Mouse (Mus musculus) MEL (cell line): ENCODE data around the gene Vipr1. TPM values are rescaled to one million over a fixed set of nuclear protein-coding genes. Genes with fewer than 3 reads are reported as not detected.

Experiments used
- DNase-seq: peaks from one replicate; pipeline ENCODE4 v3.0.0; 2011; ENCODE audit warnings: low read depth, low spot score
- H3K27ac ChIP-seq: 2 replicates; pipeline ENCODE4 v1.5.1; 2012; ENCODE audit warnings: low read depth, mild to moderate bottlenecking, control low read depth, low read length, moderate library complexity; ENCODE audit not compliant: control insufficient read depth
- H3K27me3 ChIP-seq, 2 experiments: fragments of 150-350 bp in 1 of 2; sonication (generic) in 1 of 2; 2 replicates each; pipeline ENCODE4 v1.6.1; 2012; ENCODE audit warnings: low read length in 2 of 2, mild to moderate bottlenecking in 2 of 2, improper control_type of control experiment in 1 of 2, moderate library complexity in 1 of 2; ENCODE audit not compliant: insufficient read depth in 2 of 2, control insufficient read depth in 1 of 2
- H3K36me3 ChIP-seq, 2 experiments: 2 replicates each; pipeline ENCODE4 v1.6.1; 2012 to 2014; ENCODE audit warnings: low read length in 2 of 2, improper control_type of control experiment in 1 of 2, inconsistent platforms in 1 of 2, mild to moderate bottlenecking in 1 of 2; ENCODE audit not compliant: insufficient read depth in 2 of 2, control insufficient read depth in 1 of 2
- H3K4me1 ChIP-seq, 2 experiments: fragments of 150-350 bp in 1 of 2; sonication (generic) in 1 of 2; 2 replicates each; pipeline ENCODE4 v1.6.1; 2012; ENCODE audit warnings: low read length in 2 of 2, improper control_type of control experiment in 1 of 2, mild to moderate bottlenecking in 1 of 2; ENCODE audit not compliant: insufficient read depth in 2 of 2, control insufficient read depth in 1 of 2
- H3K4me3 ChIP-seq, 2 experiments: fragments of 150-350 bp in 1 of 2; sonication (generic) in 1 of 2; 2 replicates each; pipeline ENCODE4 v1.5.1; 2012; ENCODE audit warnings: low read depth in 2 of 2, low read length in 2 of 2, mild to moderate bottlenecking in 2 of 2, moderate library complexity in 2 of 2, control low read depth in 1 of 2, improper control_type of control experiment in 1 of 2; ENCODE audit not compliant: control insufficient read depth in 1 of 2, insufficient read depth in 1 of 2
- H3K79me2 ChIP-seq: 2 replicates; pipeline ENCODE4 v1.6.1; 2012; ENCODE audit warnings: mild to moderate bottlenecking, low read length, moderate library complexity; ENCODE audit not compliant: control insufficient read depth, poor library complexity, insufficient read depth
- H3K9ac ChIP-seq: 2 replicates; pipeline ENCODE4 v1.6.1; 2012; ENCODE audit warnings: low read depth, mild to moderate bottlenecking, control low read depth, low read length, moderate library complexity; ENCODE audit not compliant: control insufficient read depth, poor library complexity, severe bottlenecking
- H3K9me3 ChIP-seq: fragments of 150-350 bp; sonication (generic); replicated peaks from 2 replicates; pipeline ENCODE4 v1.6.1; 2012; ENCODE audit warnings: mild to moderate bottlenecking, low read length, improper control_type of control experiment, moderate library complexity; ENCODE audit not compliant: insufficient read depth
- CHD2 ChIP-seq: IDR thresholded peaks from 2 replicates; pipeline ENCODE4 v1.6.1; 2011; ENCODE audit warnings: low read length, improper control_type of control experiment
- E2F4 ChIP-seq: IDR thresholded peaks from 2 replicates; pipeline ENCODE4 v1.6.1; 2011; ENCODE audit warnings: low read depth, low read length, improper control_type of control experiment, borderline replicate concordance
- ELF1 ChIP-seq: IDR thresholded peaks from 2 replicates; pipeline ENCODE4 v1.6.1; 2014; ENCODE audit warnings: low read depth, mild to moderate bottlenecking, inconsistent platforms, low read length, improper control_type of control experiment, moderate library complexity
- EP300 ChIP-seq, 2 experiments: IDR thresholded peaks; 2 replicates each; pipeline ENCODE4 v1.6.1; 2011; ENCODE audit warnings: improper control_type of control experiment in 2 of 2, low read length in 2 of 2, low read depth in 1 of 2, mild to moderate bottlenecking in 1 of 2
- ETS1 ChIP-seq: IDR thresholded peaks from 2 replicates; pipeline ENCODE4 v1.6.1; 2012; ENCODE audit warnings: low read depth, mild to moderate bottlenecking, inconsistent platforms, low read length, improper control_type of control experiment, moderate library complexity
- GATA1 ChIP-seq: IDR thresholded peaks from 2 replicates; pipeline ENCODE4 v1.6.1; 2011; ENCODE audit warnings: low read depth, low read length, improper control_type of control experiment
- JUND ChIP-seq: IDR thresholded peaks from 2 replicates; pipeline ENCODE4 v1.6.1; 2011; ENCODE audit warnings: low read depth, mild to moderate bottlenecking, improper control_type of control experiment, low read length
- KAT2A ChIP-seq: conservative IDR thresholded peaks from 2 replicates; pipeline ENCODE4 v1.6.1; 2012; ENCODE audit warnings: low read depth, low read length, improper control_type of control experiment, inconsistent platforms
- MAFK ChIP-seq: IDR thresholded peaks from 2 replicates; pipeline ENCODE4 v1.6.1; 2011; ENCODE audit warnings: low read depth, mild to moderate bottlenecking, low read length, improper control_type of control experiment, borderline replicate concordance
- MAZ ChIP-seq: IDR thresholded peaks from 2 replicates; pipeline ENCODE4 v1.6.1; 2012; ENCODE audit warnings: low read depth, mild to moderate bottlenecking, inconsistent platforms, low read length, improper control_type of control experiment
- MEF2A ChIP-seq: IDR thresholded peaks from 2 replicates; pipeline ENCODE4 v1.6.1; 2014; ENCODE audit warnings: low read depth, mild to moderate bottlenecking, inconsistent platforms, low read length, improper control_type of control experiment; ENCODE audit not compliant: poor library complexity, insufficient replicate concordance, severe bottlenecking; ENCODE audit errors: extremely low read depth
- MXI1 ChIP-seq: IDR thresholded peaks from 2 replicates; pipeline ENCODE4 v1.6.1; 2011; ENCODE audit warnings: mild to moderate bottlenecking, low read depth, low read length, improper control_type of control experiment
- MYB ChIP-seq: IDR thresholded peaks from 2 replicates; pipeline ENCODE4 v1.6.1; 2011; ENCODE audit warnings: mild to moderate bottlenecking, low read depth, low read length, improper control_type of control experiment
- NELFE ChIP-seq: IDR thresholded peaks from 2 replicates; pipeline ENCODE4 v1.6.1; 2011; ENCODE audit warnings: low read depth, low read length, improper control_type of control experiment
- NRF1 ChIP-seq: IDR thresholded peaks from 2 replicates; pipeline ENCODE4 v1.6.1; 2014; ENCODE audit warnings: low read depth, mild to moderate bottlenecking, inconsistent platforms, low read length, improper control_type of control experiment, moderate library complexity; ENCODE audit not compliant: poor library complexity, insufficient read depth, severe bottlenecking
- POLR2A ChIP-seq, 2 experiments: IDR thresholded peaks; 2 replicates each; pipeline ENCODE4 v1.6.1; 2011 to 2012; ENCODE audit warnings: low read length in 2 of 2, mild to moderate bottlenecking in 2 of 2, control low read depth in 1 of 2, improper control_type of control experiment in 1 of 2, low read depth in 1 of 2, moderate library complexity in 1 of 2; ENCODE audit not compliant: control insufficient read depth in 1 of 2, insufficient read depth in 1 of 2, poor library complexity in 1 of 2
- POLR2AphosphoS2 ChIP-seq: IDR thresholded peaks from 2 replicates; pipeline ENCODE4 v1.6.1; 2011; ENCODE audit warnings: low read length, improper control_type of control experiment
- POLR2AphosphoS5 ChIP-seq: IDR thresholded peaks from 2 replicates; pipeline ENCODE4 v1.6.1; 2012; ENCODE audit warnings: low read depth, borderline replicate concordance, mild to moderate bottlenecking, inconsistent platforms, low read length, moderate library complexity, mixed read lengths
- RAD21 ChIP-seq: IDR thresholded peaks from 2 replicates; pipeline ENCODE4 v1.6.1; 2011; ENCODE audit warnings: mild to moderate bottlenecking, low read depth, low read length, improper control_type of control experiment
- RCOR1 ChIP-seq: IDR thresholded peaks from 2 replicates; pipeline ENCODE4 v1.6.1; 2012; ENCODE audit warnings: low read depth, mild to moderate bottlenecking, inconsistent platforms, low read length, improper control_type of control experiment
- SIN3A ChIP-seq: IDR thresholded peaks from 2 replicates; pipeline ENCODE4 v1.6.1; 2012; ENCODE audit warnings: low read length, improper control_type of control experiment, inconsistent platforms
- SMC3 ChIP-seq: IDR thresholded peaks from 2 replicates; pipeline ENCODE4 v1.6.1; 2011; ENCODE audit warnings: low read depth, low read length, improper control_type of control experiment
- UBTF ChIP-seq: IDR thresholded peaks from 2 replicates; pipeline ENCODE4 v1.6.1; 2012; ENCODE audit warnings: low read depth, mild to moderate bottlenecking, inconsistent platforms, low read length, improper control_type of control experiment, moderate library complexity, borderline replicate concordance; ENCODE audit not compliant: insufficient read depth
- USF1 ChIP-seq: IDR thresholded peaks from 2 replicates; pipeline ENCODE4 v1.6.1; 2014; ENCODE audit warnings: low read depth, mild to moderate bottlenecking, inconsistent platforms, low read length, improper control_type of control experiment, moderate library complexity
- USF2 ChIP-seq, 2 experiments: IDR thresholded peaks; 2 replicates each; pipeline ENCODE4 v1.6.1; 2011 to 2012; ENCODE audit warnings: improper control_type of control experiment in 2 of 2, low read length in 2 of 2, borderline replicate concordance in 1 of 2, inconsistent platforms in 1 of 2, low read depth in 1 of 2, mild to moderate bottlenecking in 1 of 2; ENCODE audit not compliant: insufficient read depth in 1 of 2
- ZC3H11A ChIP-seq: IDR thresholded peaks from 2 replicates; pipeline ENCODE4 v1.6.1; 2012; ENCODE audit warnings: low read depth, mild to moderate bottlenecking, inconsistent platforms, low read length, improper control_type of control experiment
- ZKSCAN1 ChIP-seq: IDR thresholded peaks from 2 replicates; pipeline ENCODE4 v1.6.1; 2012; ENCODE audit warnings: low read depth, mild to moderate bottlenecking, inconsistent platforms, low read length, improper control_type of control experiment, moderate library complexity
- ZMIZ1 ChIP-seq: IDR thresholded peaks from 2 replicates; pipeline ENCODE4 v1.6.1; 2012; ENCODE audit warnings: low read depth, mild to moderate bottlenecking, inconsistent platforms, low read length, improper control_type of control experiment, moderate library complexity
- ZNF384 ChIP-seq: IDR thresholded peaks from 2 replicates; pipeline ENCODE4 v1.6.1; 2012; ENCODE audit warnings: low read depth, mild to moderate bottlenecking, inconsistent platforms, low read length, improper control_type of control experiment
- polyA plus RNA-seq, 2 experiments: library from polyadenylated mRNA; stranded (reverse) in 1 of 2; unstranded in 1 of 2; fragments of >175 nt in 1 of 2; fragments of >200 nt in 1 of 2; gene quantifications; 2 replicates each; pipeline versions ENCODE4 v1.2.1 to v1.2.4; 2012; ENCODE audit warnings: low replicate concordance in 2 of 2, low read depth in 1 of 2; ENCODE audit not compliant: insufficient read length in 2 of 2, insufficient read depth in 1 of 2, missing spikeins in 1 of 2
- total RNA-seq: library from RNA; depleted of rRNA; stranded (reverse); fragments of 300-350 nt; gene quantifications from 2 replicates; pipeline ENCODE4 v1.2.3, GENCODE M21; 2012

The Vipr1 gene
- total and polyA plus RNA-seq, 3 experiments: not detected

DNA sequence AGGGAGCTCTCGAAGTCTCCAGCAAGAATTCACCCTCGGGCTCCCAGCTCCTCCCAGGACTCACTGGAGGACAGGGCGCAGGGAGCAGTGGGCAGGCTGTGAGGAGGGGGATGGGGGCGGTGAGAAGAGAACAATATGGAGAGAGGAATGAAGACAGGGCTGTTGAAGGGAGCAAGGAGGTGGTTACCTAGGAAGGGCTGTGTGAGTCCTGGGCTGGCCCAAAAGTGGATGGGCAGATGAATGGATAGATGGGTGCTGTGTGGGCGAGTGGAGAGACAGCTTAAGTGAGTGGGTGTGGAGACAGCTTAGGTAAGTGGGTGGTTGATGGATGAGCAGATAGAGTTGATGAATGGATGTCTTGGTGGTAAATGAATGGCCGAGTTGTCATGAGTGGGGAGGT, 21.0 kb downstream of the Vipr1 start:
- Histone ChIP-seq H3K79me2 (no peaks in the 10 kb centered on the region), H3K36me3 (no peaks in the 10 kb centered on the region), H3K27ac (no peak overlapping the region), H3K4me1 (no peaks in the 10 kb centered on the region), H3K9ac (no peak overlapping the region), H3K9me3 (no peaks in the 10 kb centered on the region), H3K27me3 (no peaks in the 10 kb centered on the region), H3K4me3 (no peak overlapping the region)
- DNase-seq: no peak
- TF ChIP-seq NELFE (no peak), E2F4 (no peak), POLR2AphosphoS2 (no peak), SIN3A (no peak), MYB (no peak), USF1 (no peak), ZC3H11A (no peak), ETS1 (no peak), CHD2 (no peak), GATA1 (no peak), POLR2A (IDR thresholded peaks at IDR 0.05; ENCODE audit: control insufficient read depth in 1 of 2, insufficient read depth in 1 of 2, low read depth in 1 of 2, low read length in 2 of 2, poor library complexity in 1 of 2) (no peak), NRF1 (no peak), SMC3 (no peak), ZKSCAN1 (no peak), UBTF (no peak), POLR2AphosphoS5 (no peak), ZMIZ1 (no peak), RCOR1 (no peak), MAZ (no peak), MEF2A (no peak)

DNA sequence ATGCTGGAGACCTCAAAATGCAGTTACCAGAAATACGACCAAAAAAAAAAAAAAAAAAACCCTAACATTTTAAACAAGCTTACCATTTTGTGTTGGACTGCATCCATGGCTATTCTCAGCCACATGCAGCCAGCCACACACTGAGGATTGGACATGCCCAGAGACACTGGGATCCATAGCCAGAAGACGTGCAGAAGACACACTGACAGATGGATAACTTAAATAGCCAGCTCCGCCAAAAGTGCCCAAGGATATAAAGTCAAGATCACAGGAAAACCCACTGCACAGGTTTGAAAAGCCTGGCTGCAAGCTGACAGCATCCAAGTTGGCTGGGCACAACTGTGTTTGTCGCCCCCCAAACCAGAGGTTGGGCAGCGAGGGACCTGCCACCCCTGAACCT, 21.6 kb downstream of the Vipr1 start:
- Histone ChIP-seq H3K4me1 (no peaks in the 10 kb centered on the region), H3K4me3 (no peak overlapping the region), H3K27ac (no peak overlapping the region), H3K27me3 (no peaks in the 10 kb centered on the region), H3K79me2 (no peaks in the 10 kb centered on the region), H3K9me3 (no peaks in the 10 kb centered on the region), H3K36me3 (no peaks in the 10 kb centered on the region), H3K9ac (no peak overlapping the region)
- DNase-seq: no peak
- no peak for TF ChIP-seq NRF1
- TF ChIP-seq CHD2: no peak
- TF ChIP-seq ELF1: no peak
- no peak for TF ChIP-seq ETS1
- no peak for TF ChIP-seq JUND
- TF ChIP-seq USF2 (IDR thresholded peaks at IDR 0.05; ENCODE audit: borderline replicate concordance in 1 of 2, insufficient read depth in 1 of 2, low read depth in 1 of 2, low read length in 2 of 2): no peak
- TF ChIP-seq SIN3A: no peak
- TF ChIP-seq ZNF384: no peak
- TF ChIP-seq E2F4: no peak
- TF ChIP-seq EP300 (IDR thresholded peaks at IDR 0.05; ENCODE audit: low read depth in 1 of 2, low read length in 2 of 2): no peak
- TF ChIP-seq POLR2AphosphoS2: no peak
- TF ChIP-seq MEF2A: no peak
- no peak for TF ChIP-seq MYB
- TF ChIP-seq MXI1: no peak
- no peak for TF ChIP-seq ZKSCAN1
- TF ChIP-seq GATA1: no peak
- no peak for TF ChIP-seq UBTF
- TF ChIP-seq RAD21: no peak
- no peak for TF ChIP-seq MAFK
- no peak for TF ChIP-seq KAT2A
